Mouse (Mus musculus) thymus, postnatal 36 days (tissue): ENCODE data around the gene Fam163a.

Source experiments
- DNase-seq, 2 experiments: peaks; one replicate each; pipeline ENCODE4 v3.0.0; 2022; ENCODE audit warnings: mixed read lengths in 2 of 2

Gene Fam163a

GRCm38 (mm10) chr1:156077655-156078054 lies 127.2 kb downstream of the Fam163a start:
- DNase-seq = no peak

DNA sequence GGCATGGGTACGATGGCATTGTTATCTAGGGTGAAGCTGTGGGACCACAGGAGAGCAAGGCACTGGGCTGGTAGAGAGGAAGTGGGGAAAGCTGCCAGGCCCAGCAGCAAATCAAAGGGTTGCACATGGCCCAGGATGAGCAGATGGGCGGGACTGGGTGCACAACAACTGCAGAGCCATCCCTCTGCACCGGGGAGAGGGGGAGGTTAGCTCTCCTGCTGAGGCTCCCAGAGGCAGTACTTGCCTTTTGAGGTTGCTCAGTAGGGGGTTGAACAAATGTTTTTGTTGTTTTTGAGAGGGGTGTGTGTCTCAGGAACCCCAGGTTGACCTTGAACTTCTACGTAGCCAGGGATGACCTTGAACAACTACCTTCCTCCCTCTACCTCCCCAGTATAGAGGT lies 128.4 kb downstream of the Fam163a start:
- DNase-seq = peak; percentile 55 to 75

- no peak for DNase-seq
Measured at GRCm38 (mm10) chr1:156074575-156074974, 130.3 kb downstream of the Fam163a start.

GRCm38 (mm10) chr1:156073169-156073821 lies 131.5 kb downstream of the Fam163a start:
- no peak for DNase-seq

GRCm38 (mm10) chr1:156070106-156070505 lies 134.7 kb downstream of the Fam163a start:
- DNase-seq = no peak

DNA sequence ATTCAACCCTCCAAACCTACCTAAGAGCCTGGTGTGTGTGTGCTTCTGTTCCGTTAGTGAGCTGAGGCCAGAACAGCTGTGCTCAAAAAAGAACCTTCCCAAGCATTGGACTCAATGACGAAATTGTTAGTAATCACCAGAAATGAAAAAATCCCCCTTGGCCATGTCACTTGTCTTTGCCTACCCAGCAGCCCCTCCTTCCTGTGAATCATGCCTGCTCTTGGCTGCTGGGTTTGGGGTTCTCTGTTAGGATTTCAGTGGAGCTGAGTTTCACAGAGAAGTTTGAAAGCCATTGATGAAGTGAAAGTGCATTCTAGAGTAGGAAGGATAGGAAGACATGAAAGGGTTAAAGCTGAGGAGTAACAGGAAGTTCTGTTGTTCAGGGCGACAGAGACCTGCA lies 138.7 kb downstream of the Fam163a start:
- DNase-seq = no peak

GRCm38 (mm10) chr1:156062193-156062592 lies 142.6 kb downstream of the Fam163a start:
- DNase-seq = no peak

DNA sequence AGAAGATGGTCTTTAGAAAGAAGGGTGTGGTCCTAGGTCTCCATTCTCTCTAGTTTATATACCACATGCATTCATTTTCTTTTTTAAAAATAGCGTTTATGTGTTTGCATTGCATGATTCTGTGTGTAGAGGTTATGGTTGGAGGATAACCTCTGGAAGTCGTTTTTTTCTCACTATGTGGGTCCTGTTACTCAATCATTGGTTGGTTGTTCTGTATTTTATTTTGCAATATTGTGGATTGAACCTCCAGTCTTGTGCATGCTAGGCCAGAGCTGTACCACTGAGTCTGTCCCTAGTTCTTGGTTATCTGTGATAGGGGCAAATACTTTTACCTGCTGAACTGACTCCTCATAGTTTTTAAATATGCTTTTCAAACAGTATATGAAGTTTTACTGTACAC lies 146.6 kb downstream of the Fam163a start:
- DNase-seq = no peak

DNA sequence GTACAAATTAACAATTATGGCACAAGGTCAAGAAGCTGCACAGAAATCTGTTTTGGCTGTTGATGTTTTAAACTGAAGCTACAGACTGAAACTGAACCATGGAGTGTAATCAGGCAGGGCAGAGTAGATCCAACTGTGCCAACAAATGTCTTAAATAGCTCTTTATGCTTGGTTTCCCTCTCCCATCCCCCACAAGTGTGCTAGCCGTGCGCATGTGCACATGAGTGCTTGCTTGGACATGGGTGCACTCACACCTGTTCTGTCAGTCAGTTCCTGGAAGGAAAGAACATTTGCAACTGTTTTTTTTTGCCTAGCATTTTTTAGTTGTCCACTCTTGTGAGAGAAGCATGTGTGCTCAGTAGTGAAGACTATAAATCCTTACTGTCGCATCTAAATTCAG lies 158.1 kb downstream of the Fam163a start:
- no peak for DNase-seq

DNA sequence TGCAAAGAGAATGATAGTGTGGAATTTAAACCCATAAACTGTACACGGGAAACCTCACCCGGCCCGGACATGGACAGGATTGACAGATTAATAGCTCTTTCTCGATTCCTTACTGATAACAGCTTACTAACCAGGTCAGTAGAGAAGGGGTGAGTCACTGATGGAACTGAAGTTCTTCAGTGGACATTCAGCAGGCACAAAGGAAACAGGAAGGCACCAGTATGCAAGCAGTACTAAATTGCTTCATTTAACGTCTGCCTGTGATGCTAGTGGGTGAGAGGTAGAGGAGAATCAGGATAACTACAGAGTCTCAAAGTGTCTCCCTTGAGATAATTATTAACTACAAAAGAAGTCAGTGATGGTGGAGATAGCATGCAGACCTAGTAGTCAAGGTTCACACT lies 160.6 kb downstream of the Fam163a start:
- DNase-seq = no peak

GRCm38 (mm10) chr1:156043027-156043426 lies 161.8 kb downstream of the Fam163a start:
- DNase-seq = peak; percentile 47 to 61

- no peak for DNase-seq
Measured at GRCm38 (mm10) chr1:156042481-156042880, 162.3 kb downstream of the Fam163a start.

DNA sequence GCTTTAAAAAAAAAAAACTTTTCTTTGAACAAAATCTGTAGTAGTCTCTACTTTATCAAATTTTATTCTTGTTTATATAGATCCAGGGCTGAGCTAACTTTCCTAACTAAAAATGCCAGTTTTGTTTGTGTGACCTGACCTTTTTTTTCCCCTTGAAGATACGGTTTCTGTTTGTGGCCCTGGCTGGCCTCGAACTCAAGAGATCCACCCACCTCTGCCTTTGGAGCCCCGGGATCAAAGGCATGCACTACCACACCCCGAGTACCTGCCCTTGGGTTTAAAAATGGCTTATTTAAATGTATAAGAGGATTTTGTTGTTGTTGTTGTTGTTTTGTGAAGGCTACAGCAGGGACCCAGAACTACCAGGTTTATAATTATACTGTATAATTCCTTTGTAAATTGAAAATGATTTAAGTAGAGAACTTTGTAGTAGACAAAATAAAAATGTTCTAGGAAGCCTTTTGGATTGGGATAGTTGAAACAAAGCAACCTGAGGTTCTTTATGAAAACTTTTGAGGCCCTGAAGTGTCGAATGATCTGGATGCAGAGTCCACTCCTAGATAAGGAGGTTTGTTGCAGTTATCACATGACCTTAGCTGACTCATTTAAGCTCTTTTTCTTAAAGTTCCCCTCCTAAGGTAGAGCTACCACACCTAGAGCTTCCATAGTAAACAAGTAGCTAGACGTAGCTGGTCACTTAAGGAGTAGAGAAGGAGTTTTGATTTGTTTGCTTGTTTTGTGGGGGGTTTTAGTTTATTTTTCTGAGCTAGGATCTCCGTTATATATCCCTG lies 163.2 kb downstream of the Fam163a start:
- no peak for DNase-seq

- DNase-seq = peak; percentile 86 to 92
Measured at GRCm38 (mm10) chr1:156040731-156041401, 164.0 kb downstream of the Fam163a start.

DNA sequence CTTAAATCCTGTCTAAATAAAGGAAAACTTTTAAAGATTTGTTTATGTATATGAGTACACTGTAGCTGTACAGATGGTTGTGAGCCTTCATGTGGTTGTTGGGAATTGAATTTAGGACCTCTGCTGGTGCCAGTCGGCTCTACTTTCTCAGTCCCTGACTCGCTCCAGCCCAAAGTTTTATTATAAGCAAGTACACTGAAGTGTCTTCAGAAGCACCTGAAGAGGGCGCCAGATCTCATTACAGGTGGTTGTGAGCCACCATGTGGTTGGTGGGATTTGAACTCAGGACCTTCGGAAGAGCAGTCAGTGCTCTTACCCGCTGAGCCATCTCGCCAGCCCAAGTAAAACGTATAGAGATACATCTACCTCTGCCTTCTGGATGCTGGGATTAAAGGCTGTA lies 164.8 kb downstream of the Fam163a start:
- peak; percentile 9 to 24 for DNase-seq

- DNase-seq = peak; percentile 28 to 34
Measured at GRCm38 (mm10) chr1:156037144-156037583, 167.7 kb downstream of the Fam163a start.

- peak; percentile 97 to 99 for DNase-seq
Measured at GRCm38 (mm10) chr1:156035930-156036737, 168.7 kb downstream of the Fam163a start, which contains the start of gene Tor1aip1. Tor1aip1 (minus strand) TSS chr1:156036480.

- DNase-seq = no peak
Measured at GRCm38 (mm10) chr1:156035269-156035929, 169.4 kb downstream of the Fam163a start, which contains the start of gene Tor1aip2. Tor1aip2 (plus strand) TSS chr1:156035403.

DNA sequence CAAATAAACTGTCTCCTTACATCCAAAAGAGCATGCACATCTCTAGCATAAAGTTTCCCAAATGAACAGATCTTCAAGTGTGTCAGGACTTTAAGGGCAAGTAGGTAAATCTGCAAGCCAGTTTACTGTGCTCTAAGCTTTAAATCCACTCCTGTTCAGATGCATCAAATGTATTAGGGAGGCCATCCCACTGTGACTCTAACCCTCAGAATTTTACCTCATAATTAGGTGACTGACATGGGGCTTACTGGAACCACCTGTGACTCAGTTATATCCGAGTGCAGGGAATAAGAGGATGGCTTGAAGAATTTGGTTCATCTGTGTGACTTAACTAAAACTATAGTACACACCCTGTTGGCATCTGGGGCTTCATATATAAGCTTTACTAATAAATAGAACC lies 170.2 kb downstream of the Fam163a start:
- no peak for DNase-seq

GRCm38 (mm10) chr1:156033921-156034320 lies 170.9 kb downstream of the Fam163a start:
- DNase-seq = no peak

DNA sequence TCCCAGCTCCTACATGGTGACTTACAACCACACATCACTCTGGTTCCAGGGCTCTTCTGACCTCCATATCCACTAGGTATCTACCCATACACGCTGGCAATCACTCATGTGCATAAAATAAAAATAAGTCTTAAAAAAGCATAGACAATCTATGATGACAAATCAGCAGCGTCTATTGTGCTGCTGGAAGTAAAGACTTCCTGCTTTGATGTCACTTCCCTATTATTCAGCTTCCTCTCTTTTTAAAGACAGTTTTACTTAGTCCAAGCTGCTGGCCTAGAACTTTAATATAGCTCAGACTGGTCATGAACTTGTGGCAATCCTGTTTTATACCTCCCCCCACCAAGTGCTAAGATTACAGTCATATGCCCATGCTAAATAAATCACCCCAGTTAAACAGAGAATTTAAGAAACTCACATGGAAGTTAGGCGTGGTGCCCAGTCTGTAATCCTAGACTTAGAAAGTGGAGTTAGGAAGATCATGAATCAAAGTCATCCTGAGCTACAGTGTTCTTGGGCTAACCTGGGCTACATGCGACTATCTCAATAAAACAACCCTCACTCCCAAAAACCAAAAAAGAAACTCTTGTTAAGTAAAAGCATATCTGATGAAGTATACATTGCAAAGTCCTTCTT lies 176.4 kb downstream of the Fam163a start:
- DNase-seq = no peak

DNA sequence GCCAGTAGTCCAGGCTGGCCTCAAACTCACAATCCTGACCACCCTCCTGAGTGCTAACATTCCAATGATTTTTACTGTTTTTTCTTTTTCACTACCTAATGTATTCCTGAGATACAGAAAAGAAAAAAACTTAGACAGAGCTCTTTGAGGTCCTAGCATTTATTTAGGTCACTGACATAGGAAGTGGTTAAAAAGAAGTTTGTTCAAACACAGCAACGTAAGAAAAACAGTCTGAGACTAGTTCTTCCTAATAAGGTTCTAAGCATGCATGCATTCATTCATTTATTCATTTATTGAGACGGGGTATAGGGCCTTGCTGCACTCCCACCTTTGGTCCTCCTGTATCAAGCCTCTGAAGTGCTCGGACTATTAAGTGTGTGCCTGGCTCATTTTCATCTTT lies 177.0 kb downstream of the Fam163a start:
- DNase-seq = no peak
